In the genomic region with DNA sequence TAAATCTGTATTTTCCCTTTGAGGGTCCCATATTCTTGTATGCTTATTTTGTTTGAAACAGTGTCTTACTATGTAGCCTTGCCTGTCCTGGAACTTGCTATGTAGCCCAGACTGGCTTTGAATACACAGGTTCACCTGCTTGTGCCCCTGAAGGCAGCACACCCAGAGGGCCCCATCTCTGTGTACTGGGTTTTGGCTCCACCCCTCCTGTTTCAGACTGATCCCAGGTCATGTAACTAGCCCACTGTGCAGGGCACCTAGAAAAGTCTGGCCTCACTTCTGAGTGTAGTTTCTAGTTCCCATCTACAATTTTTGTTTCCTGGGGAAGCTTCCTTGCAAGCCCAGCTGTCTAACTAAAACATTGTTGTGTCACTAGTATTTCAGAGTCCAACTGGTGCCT, we compare ENCODE assay signal across 17 mouse cellular contexts. TPM values are rescaled to one million over a fixed set of nuclear protein-coding genes. Genes with fewer than 3 reads are reported as not detected.
DNase-seq lines count a peak whose midpoint lies in the region; ATAC-seq and TF ChIP-seq lines count a peak whose summit lies in the region.
"Had no signal": no experiment of that assay in that cellular context is flagged by ENCODE, and none has a peak within 500 bp of the region (broad histone marks: within the 10 kb centered on the region; RNA-seq: fewer than 3 reads in every experiment).

No protein-coding gene starts in this region.

- no peak for ATAC-seq in heart, embryonic 16.5 days (replicated peaks; ENCODE audit: extremely low read depth, insufficient read depth, low FRiP score)
- ATAC-seq in lung, postnatal 0 days: no peak
- no peak for ATAC-seq in limb, embryonic 13.5 days (ENCODE audit: low FRiP score, low read depth)
- no peak for ATAC-seq in liver, postnatal 0 days
- ATAC-seq: activated CD4-positive, CD25-positive, alpha-beta regulatory T cell, adult 4 months; forebrain, embryonic 15.5 days had no signal

- H3K9me3 ChIP-seq in heart, embryonic 16.5 days (replicated peaks; ENCODE audit: control insufficient read depth, low read length): no peaks in the 10 kb centered on the region
- H3K9me3 ChIP-seq in lung, postnatal 0 days (ENCODE audit: low read length): no peaks in the 10 kb centered on the region
- no peaks in the 10 kb centered on the region for H3K9me3 ChIP-seq in limb, embryonic 13.5 days
- no peaks in the 10 kb centered on the region for H3K9me3 ChIP-seq in liver, postnatal 0 days (ENCODE audit: low read length)
- H3K9me3 ChIP-seq: forebrain, embryonic 15.5 days; neural tube, embryonic 13.5 days had no signal

- TF ChIP-seq EP300 in lung, postnatal 0 days (IDR thresholded peaks at IDR 0.05): no peak
- no peak for TF ChIP-seq EP300 in liver, postnatal 0 days (IDR thresholded peaks at IDR 0.05; ENCODE audit: low read depth)

- peaks cover 76% of the 10 kb centered on the region for H3K4me1 ChIP-seq in heart, embryonic 16.5 days (ENCODE audit: control insufficient read depth, insufficient read depth, low read length)
- peaks cover 45% of the 10 kb centered on the region for H3K4me1 ChIP-seq in lung, postnatal 0 days (ENCODE audit: insufficient read depth, low read depth, low read length)
- peaks cover 84% of the 10 kb centered on the region for H3K4me1 ChIP-seq in limb, embryonic 13.5 days
- peaks cover 62% of the 10 kb centered on the region for H3K4me1 ChIP-seq in liver, postnatal 0 days (ENCODE audit: insufficient read depth)

- H3K4me3 ChIP-seq in heart, embryonic 16.5 days (ENCODE audit: low read length): no peak overlapping the region
- H3K4me3 ChIP-seq in lung, postnatal 0 days (ENCODE audit: low read depth, low read length): no peak overlapping the region
- H3K4me3 ChIP-seq in limb, embryonic 13.5 days: no peak overlapping the region
- no peak overlapping the region for H3K4me3 ChIP-seq in liver, postnatal 0 days (ENCODE audit: low read depth, low read length)
- H3K4me3 ChIP-seq: forebrain, embryonic 15.5 days; neural tube, embryonic 13.5 days had no signal

- peaks cover 11% of the 10 kb centered on the region for H3K36me3 ChIP-seq in heart, embryonic 16.5 days (ENCODE audit: control insufficient read depth, insufficient read depth)
- H3K36me3 ChIP-seq in lung, postnatal 0 days (ENCODE audit: insufficient read depth, low read length): peaks cover 8% of the 10 kb centered on the region; the same call in 1 of the 2 replicates
- peaks cover 19% of the 10 kb centered on the region; the same call in 1 of the 2 replicates for H3K36me3 ChIP-seq in limb, embryonic 13.5 days
- peaks cover 48% of the 10 kb centered on the region for H3K36me3 ChIP-seq in liver, postnatal 0 days (replicated peaks; ENCODE audit: insufficient read depth, low read length)
- H3K36me3 ChIP-seq: forebrain, embryonic 15.5 days had no signal

- H3K4me2 ChIP-seq in heart, embryonic 16.5 days (ENCODE audit: low read depth, low read length): no peak overlapping the region
- no peak overlapping the region for H3K4me2 ChIP-seq in lung, postnatal 0 days (replicated peaks; ENCODE audit: low read depth, low read length)
- H3K4me2 ChIP-seq in limb, embryonic 13.5 days (replicated peaks): peak overlapping the region; percentile 27
- H3K4me2 ChIP-seq in liver, postnatal 0 days (ENCODE audit: low read depth, low read length): no peak overlapping the region
- H3K4me2 ChIP-seq: forebrain, embryonic 15.5 days; neural tube, embryonic 13.5 days had no signal

- no peak overlapping the region for H3K9ac ChIP-seq in heart, embryonic 16.5 days (ENCODE audit: low read length)
- H3K9ac ChIP-seq in lung, postnatal 0 days (replicated peaks; ENCODE audit: low read depth): no peak overlapping the region
- no peak overlapping the region for H3K9ac ChIP-seq in limb, embryonic 13.5 days
- H3K9ac ChIP-seq in liver, postnatal 0 days (replicated peaks): no peak overlapping the region
- H3K9ac ChIP-seq: forebrain, embryonic 15.5 days; neural tube, embryonic 13.5 days had no signal

- H3K27me3 ChIP-seq in heart, embryonic 16.5 days (ENCODE audit: control insufficient read depth, insufficient read depth, low read length): no peaks in the 10 kb centered on the region
- H3K27me3 ChIP-seq in lung, postnatal 0 days (replicated peaks; ENCODE audit: insufficient read depth, low read length): no peaks in the 10 kb centered on the region
- H3K27me3 ChIP-seq in limb, embryonic 13.5 days: no peaks in the 10 kb centered on the region
- no peaks in the 10 kb centered on the region for H3K27me3 ChIP-seq in liver, postnatal 0 days (ENCODE audit: insufficient read depth, low read length)
- H3K27me3 ChIP-seq: forebrain, embryonic 15.5 days; neural tube, embryonic 13.5 days had no signal

- TF ChIP-seq CTCF in lung, postnatal 0 days (IDR thresholded peaks at IDR 0.05): no peak
- TF ChIP-seq CTCF in liver, postnatal 0 days (IDR thresholded peaks at IDR 0.05; ENCODE audit: low read depth): no peak

- intact Hi-C loops in heart, postnatal 36 days (cut with DNase I): no loop called here
- intact Hi-C loops in left cerebral cortex, postnatal 14 days (cut with DNase I): no loop called here

- no peak for DNase-seq in heart, postnatal 36 days
- no peak for DNase-seq in lung, postnatal 0 days (ENCODE audit: low spot score)
- DNase-seq in lung, postnatal 36 days: no peak
- DNase-seq in liver, postnatal 0 days: no peak
- no peak for DNase-seq in left cerebral cortex, postnatal 14 days (ENCODE audit: low spot score in 2 of 2)
- DNase-seq: cerebellum, adult 11 months; cerebellum, postnatal 36 days; gastrocnemius, postnatal 10 days had no signal

- H3K27ac ChIP-seq in heart, embryonic 16.5 days (ENCODE audit: low read length): peak overlapping the region; percentile 62
- peak overlapping the region; percentile 38; the same call in 1 of the 2 replicates for H3K27ac ChIP-seq in lung, postnatal 0 days (ENCODE audit: low read length)
- peak overlapping the region; percentile 53 for H3K27ac ChIP-seq in limb, embryonic 13.5 days
- H3K27ac ChIP-seq in liver, postnatal 0 days (ENCODE audit: low read depth): peak overlapping the region; percentile 48
- H3K27ac ChIP-seq: forebrain, embryonic 15.5 days had no signal

RNA-seq across cellular contexts. Expression of gene Cyp17a1, which starts 33.9 kb away (rescaled TPM):
- 1.00 and 1.7 TPM in 2 replicates for polyA plus RNA-seq in heart, embryonic 16.5 days (2015; fragmentation: Nextera tagmentation; extraction: Ambion mirVana)
- total RNA-seq in heart, postnatal 36 days (2021): not detected
- 0.08 and 0.12 TPM in 2 replicates for polyA plus RNA-seq in lung, postnatal 0 days (2015; fragmentation: Nextera tagmentation; extraction: Ambion mirVana)
- polyA plus RNA-seq in limb, embryonic 13.5 days (2015; fragmentation: Nextera tagmentation; extraction: Ambion mirVana): 0.05 TPM in 1 of 2 replicates, not detected in the other
- polyA plus RNA-seq in liver, postnatal 0 days (2015; fragmentation: Nextera tagmentation; extraction: Ambion mirVana): 3.3 and 5.8 TPM in 2 replicates
- not detected for total RNA-seq in left cerebral cortex, postnatal 14 days (2021)
- total RNA-seq: gastrocnemius, postnatal 10 days; layer of hippocampus, postnatal 10 days; left cerebral cortex, postnatal 36 days; megakaryocyte, adult 5-6 weeks had no signal
- polyA plus RNA-seq: activated CD4-positive, CD25-positive, alpha-beta regulatory T cell, adult 4 months; forebrain, embryonic 15.5 days; neural tube, embryonic 13.5 days; stomach, embryonic 14.5 days had no signal

RNA-seq across cellular contexts. Expression of gene Wbp1l, which starts 40.2 kb away (rescaled TPM):
- polyA plus RNA-seq in heart, embryonic 16.5 days (2015; fragmentation: Nextera tagmentation; extraction: Ambion mirVana): 60.5 and 63.3 TPM in 2 replicates
- total RNA-seq in heart, postnatal 36 days (2021): 10 to 100 TPM; 51.2 to 59.1 TPM
- 34.6 and 37.4 TPM in 2 replicates for polyA plus RNA-seq in lung, postnatal 0 days (2015; fragmentation: Nextera tagmentation; extraction: Ambion mirVana)
- 47.7 and 49.9 TPM in 2 replicates for polyA plus RNA-seq in limb, embryonic 13.5 days (2015; fragmentation: Nextera tagmentation; extraction: Ambion mirVana)
- 40.4 and 48.8 TPM in 2 replicates for polyA plus RNA-seq in liver, postnatal 0 days (2015; fragmentation: Nextera tagmentation; extraction: Ambion mirVana)
- total RNA-seq in left cerebral cortex, postnatal 14 days (2021): 10 to 100 TPM; 40.5 to 45.8 TPM

RNA-seq across cellular contexts. Expression of gene Borcs7, which starts 50.7 kb away (rescaled TPM):
- 13.7 and 14.9 TPM in 2 replicates for polyA plus RNA-seq in heart, embryonic 16.5 days (2015; fragmentation: Nextera tagmentation; extraction: Ambion mirVana)
- total RNA-seq in heart, postnatal 36 days (2021): 1 to 10 TPM; 9.3 to 9.5 TPM
- polyA plus RNA-seq in lung, postnatal 0 days (2015; fragmentation: Nextera tagmentation; extraction: Ambion mirVana): 13.0 and 14.3 TPM in 2 replicates
- polyA plus RNA-seq in limb, embryonic 13.5 days (2015; fragmentation: Nextera tagmentation; extraction: Ambion mirVana): 15.7 and 18.1 TPM in 2 replicates
- 6.6 and 7.1 TPM in 2 replicates for polyA plus RNA-seq in liver, postnatal 0 days (2015; fragmentation: Nextera tagmentation; extraction: Ambion mirVana)
- total RNA-seq in left cerebral cortex, postnatal 14 days (2021): 10 to 100 TPM; 21.6 to 22.3 TPM
